Mouse (Mus musculus) cortical plate, adult 2 months (tissue): ENCODE measurements around the gene Xcl1.

Experiments
- CTCF ChIP-seq: fragments of 200-500 bp; IDR thresholded peaks from 2 replicates; pipeline ENCODE4 v1.5.1; 2011; ENCODE audit warnings: mild to moderate bottlenecking, control low read depth, low read length; ENCODE audit not compliant: insufficient read depth; ENCODE audit errors: extremely low read depth
- POLR2A ChIP-seq: fragments of 200-500 bp; IDR thresholded peaks from 2 replicates; pipeline ENCODE4 v1.6.1; 2011; ENCODE audit warnings: mild to moderate bottlenecking, low read length, control low read depth; ENCODE audit not compliant: insufficient read depth; ENCODE audit errors: extremely low read depth

GRCm38 (mm10) chr1:164959160-164959559 is 23.8 kb upstream of the Xcl1 start:
- no peak for TF ChIP-seq POLR2A
- TF ChIP-seq CTCF = no peak
